Mouse (Mus musculus) heart, embryonic 11.5 days (tissue): Measurements from ENCODE around the gene Ptprn2. TPM values are rescaled to one million over a fixed set of nuclear protein-coding genes. Genes with fewer than 3 reads are reported as not detected.

Experiments
- ATAC-seq: fragments of 200-750 bp; cut with Nextera tagmentation; replicated peaks from 2 replicates; pipeline ENCODE4 v1.8.0; 2017; ENCODE audit warnings: moderate library complexity; ENCODE audit not compliant: insufficient number of reproducible peaks, low FRiP score, low TSS enrichment
- H3K27ac ChIP-seq: fragments of 300-500 bp; sonication (generic); 2 replicates; pipeline ENCODE4 v1.5.1; 2014; ENCODE audit warnings: mild to moderate bottlenecking, low read depth, low read length
- H3K27me3 ChIP-seq: fragments of 300-500 bp; sonication (generic); 2 replicates; pipeline ENCODE4 v1.6.1; 2014; ENCODE audit warnings: mild to moderate bottlenecking, low read length, mixed read lengths; ENCODE audit not compliant: control insufficient read depth, insufficient read depth
- H3K36me3 ChIP-seq: fragments of 300-500 bp; sonication (generic); 2 replicates; pipeline ENCODE4 v1.6.1; 2014; ENCODE audit warnings: mild to moderate bottlenecking, low read length, moderate library complexity, mixed read lengths; ENCODE audit not compliant: control insufficient read depth, insufficient read depth
- H3K4me1 ChIP-seq: fragments of 300-500 bp; sonication (generic); 2 replicates; pipeline ENCODE4 v1.6.1; 2014; ENCODE audit warnings: low read length; ENCODE audit not compliant: control insufficient read depth, insufficient read depth
- H3K4me2 ChIP-seq: fragments of 300-500 bp; sonication (generic); 2 replicates; pipeline ENCODE4 v1.6.1; 2014; ENCODE audit warnings: mild to moderate bottlenecking, moderate library complexity
- H3K4me3 ChIP-seq: fragments of 300-500 bp; sonication (generic); 2 replicates; pipeline ENCODE4 v1.5.1; 2014; ENCODE audit warnings: low read depth, low read length
- H3K9ac ChIP-seq: fragments of 300-500 bp; sonication (generic); 2 replicates; pipeline ENCODE4 v1.6.1; 2014; ENCODE audit warnings: mild to moderate bottlenecking, low read depth, low read length, moderate library complexity
- H3K9me3 ChIP-seq: fragments of 300-500 bp; sonication (generic); replicated peaks from 2 replicates; pipeline ENCODE4 v1.6.1; 2016; ENCODE audit warnings: low read length; ENCODE audit not compliant: control insufficient read depth
- WGBS: fragments of 180-500 bp; shearing (Covaris S2); extraction: QIAGEN DNeasy Blood & Tissue Kit; methylation state at CpG from one replicate; pipeline ENCODE4 v1.1.7; 2014; ENCODE audit not compliant: insufficient replicate concordance; 5-methylcytosine and 5-hydroxymethylcytosine counted together
- polyA plus RNA-seq: library from polyadenylated mRNA; unstranded; fragments of >200 nt; fragmentation: Nextera tagmentation; extraction: Ambion mirVana; gene quantifications from 2 replicates; pipeline ENCODE4 v1.2.1, GENCODE M21; 2014

Ptprn2 gene
- polyA plus RNA-seq, 1 experiment from 2014 or later: not detected

GRCm38 (mm10) chr12:116621325-116622040 is 136.0 kb downstream of the Ptprn2 start:
- Histone ChIP-seq H3K4me2 (no peak overlapping the region), H3K27ac (no peak overlapping the region), H3K4me3 (no peak overlapping the region), H3K36me3 (no peaks in the 10 kb centered on the region), H3K9me3 (no peaks in the 10 kb centered on the region), H3K27me3 (0 out of 2 replicates have a peak, but pooled peaks cover 2% of the 10 kb centered on the region), H3K4me1 (no peaks in the 10 kb centered on the region), H3K9ac (no peak overlapping the region)
- WGBS: 72% methylated on average over 10 of the region's 10 CpGs
- no peak for ATAC-seq

GRCm38 (mm10) chr12:116622665-116623387 is 137.3 kb downstream of the Ptprn2 start:
- no peak overlapping the region for H3K27ac ChIP-seq
- WGBS: 60% methylated on average over 6 of the region's 6 CpGs
- ATAC-seq: no peak

GRCm38 (mm10) chr12:116625391-116626281 is 140.1 kb downstream of the Ptprn2 start:
- no peak overlapping the region for H3K27ac ChIP-seq
- WGBS: 50% methylated on average over 9 of the region's 9 CpGs
- H3K36me3 ChIP-seq: no peaks in the 10 kb centered on the region
- no peak overlapping the region for H3K9ac ChIP-seq
- H3K4me1 ChIP-seq: no peaks in the 10 kb centered on the region
- no peak overlapping the region for H3K4me2 ChIP-seq
- H3K27me3 ChIP-seq: 0 out of 2 replicates have a peak, but pooled peaks cover 2% of the 10 kb centered on the region
- H3K4me3 ChIP-seq: no peak overlapping the region
- no peaks in the 10 kb centered on the region for H3K9me3 ChIP-seq
- no peak; the same call in 1 of the 2 replicates for ATAC-seq

More at GRCm38 (mm10) chr12:116622665-116623387, 137.3 kb downstream of the Ptprn2 start:
- no peaks in the 10 kb centered on the region for H3K4me1 ChIP-seq
- no peaks in the 10 kb centered on the region for H3K9me3 ChIP-seq
- H3K4me2 ChIP-seq: no peak overlapping the region
- no peak overlapping the region for H3K4me3 ChIP-seq
- H3K27me3 ChIP-seq: 0 out of 2 replicates have a peak, but pooled peaks cover 2% of the 10 kb centered on the region
- H3K36me3 ChIP-seq: no peaks in the 10 kb centered on the region
- H3K9ac ChIP-seq: no peak overlapping the region

- H3K9me3 ChIP-seq: no peaks in the 10 kb centered on the region
- no peak overlapping the region for H3K27ac ChIP-seq
- WGBS: 77% methylated on average over 3 of the region's 3 CpGs
- H3K4me3 ChIP-seq: no peak overlapping the region
- H3K27me3 ChIP-seq: no peaks in the 10 kb centered on the region
- no peaks in the 10 kb centered on the region for H3K36me3 ChIP-seq
- no peak overlapping the region for H3K9ac ChIP-seq
- no peak for ATAC-seq
- H3K4me1 ChIP-seq: no peaks in the 10 kb centered on the region
- no peak overlapping the region for H3K4me2 ChIP-seq
These were observed 143.5 kb downstream of the Ptprn2 start for GRCm38 (mm10) chr12:116628992-116629391.

GRCm38 (mm10) chr12:116637498-116637897 is 152.0 kb downstream of the Ptprn2 start:
- Histone ChIP-seq H3K4me3 (no peak overlapping the region), H3K4me2 (no peak overlapping the region), H3K36me3 (no peaks in the 10 kb centered on the region), H3K27me3 (peaks cover 21% of the 10 kb centered on the region), H3K9me3 (no peaks in the 10 kb centered on the region), H3K27ac (no peak overlapping the region), H3K9ac (no peak overlapping the region), H3K4me1 (no peaks in the 10 kb centered on the region)
- ATAC-seq: no peak
- WGBS: 64% methylated on average over 2 of the region's 2 CpGs

GRCm38 (mm10) chr12:116640871-116641270 is 155.4 kb downstream of the Ptprn2 start:
- Histone ChIP-seq H3K27me3 (peaks cover 24% of the 10 kb centered on the region), H3K9ac (no peak overlapping the region), H3K4me1 (no peaks in the 10 kb centered on the region), H3K36me3 (no peaks in the 10 kb centered on the region), H3K4me3 (no peak overlapping the region), H3K9me3 (no peaks in the 10 kb centered on the region), H3K4me2 (no peak overlapping the region), H3K27ac (no peak overlapping the region)
- no peak for ATAC-seq
- WGBS: 8% methylated on average over 4 of the region's 4 CpGs

- no peak for ATAC-seq
- Histone ChIP-seq H3K27ac (no peak overlapping the region), H3K9ac (no peak overlapping the region), H3K9me3 (no peaks in the 10 kb centered on the region), H3K27me3 (peaks cover 24% of the 10 kb centered on the region), H3K4me3 (no peak overlapping the region), H3K4me1 (no peaks in the 10 kb centered on the region), H3K4me2 (no peak overlapping the region), H3K36me3 (no peaks in the 10 kb centered on the region)
- WGBS: 24% methylated on average over 14 of the region's 14 CpGs
These were observed 156.0 kb downstream of the Ptprn2 start for GRCm38 (mm10) chr12:116641339-116642190.

- no peak overlapping the region for H3K9ac ChIP-seq
- no peaks in the 10 kb centered on the region for H3K36me3 ChIP-seq
- no peak for ATAC-seq
- WGBS: 49% methylated on average over 4 of the region's 4 CpGs
- H3K4me2 ChIP-seq: no peak overlapping the region
- no peak overlapping the region for H3K4me3 ChIP-seq
- no peaks in the 10 kb centered on the region for H3K9me3 ChIP-seq
- H3K27ac ChIP-seq: no peak overlapping the region
- peaks cover 24% of the 10 kb centered on the region for H3K27me3 ChIP-seq
- H3K4me1 ChIP-seq: no peaks in the 10 kb centered on the region
These were observed 156.7 kb downstream of the Ptprn2 start for GRCm38 (mm10) chr12:116642191-116642549.
